Mouse (Mus musculus) embryonic stem cell, embryonic (primary cell): Measurements from ENCODE around the gene Osr1.

ENCODE experiments used
- CTCF ChIA-PET, 4 experiments: fragments of 300-600 bp in 2 of 4; fragments of 350-600 bp in 2 of 4; sonication (Branson Sonifier 250); formaldehyde crosslinking; loops; one replicate each; lab custom pipeline; 2022; ENCODE audit warnings: inconsistent platforms in 2 of 4; lab: Charles Lee
- POLR2A ChIA-PET, 4 experiments: fragments of 300-600 bp in 2 of 4; fragments of 350-600 bp in 2 of 4; sonication (Branson Sonifier 250); formaldehyde crosslinking; loops; one replicate each; lab custom pipeline; 2022; ENCODE audit warnings: antibody characterized with exemption in 4 of 4, inconsistent platforms in 1 of 4; lab: Charles Lee

Gene Osr1

DNA sequence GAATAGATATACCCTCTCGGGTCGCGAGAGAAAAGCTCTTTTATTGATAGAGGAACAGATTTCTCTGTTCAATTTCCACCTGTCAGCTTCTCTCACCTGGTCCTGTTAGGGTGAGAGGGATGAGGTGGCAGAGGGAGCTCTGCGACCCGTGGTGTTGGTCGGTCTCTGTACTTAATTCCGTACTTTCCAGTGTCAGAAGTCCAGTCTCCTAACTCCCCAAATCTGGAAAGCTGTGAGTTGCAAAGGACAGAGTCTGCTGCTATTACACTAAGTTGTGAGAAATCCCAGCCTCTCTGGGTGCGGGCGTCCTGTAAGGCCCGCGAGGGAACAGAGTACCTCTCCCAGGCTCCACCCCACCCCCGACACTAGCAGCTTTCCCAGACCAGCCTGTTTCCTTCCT is 11.6 kb downstream of the Osr1 start:
- ChIA-PET POLR2A (interaction anchor here in 1 of 4 experiments (0.6 to 1.1 kb wide), 2 partner anchors 10 to 16 kb away, joined by 3 read pairs; no protein-coding TSS in a partner anchor), CTCF (interaction anchor here in 3 of 4 experiments (0.9 to 3.9 kb wide), 6 partner anchors 11 to 154 kb away, joined by 3 to 17 read pairs (median 4); partner anchors contain the start of gene Osr1 (in 3 of the 3))

DNA sequence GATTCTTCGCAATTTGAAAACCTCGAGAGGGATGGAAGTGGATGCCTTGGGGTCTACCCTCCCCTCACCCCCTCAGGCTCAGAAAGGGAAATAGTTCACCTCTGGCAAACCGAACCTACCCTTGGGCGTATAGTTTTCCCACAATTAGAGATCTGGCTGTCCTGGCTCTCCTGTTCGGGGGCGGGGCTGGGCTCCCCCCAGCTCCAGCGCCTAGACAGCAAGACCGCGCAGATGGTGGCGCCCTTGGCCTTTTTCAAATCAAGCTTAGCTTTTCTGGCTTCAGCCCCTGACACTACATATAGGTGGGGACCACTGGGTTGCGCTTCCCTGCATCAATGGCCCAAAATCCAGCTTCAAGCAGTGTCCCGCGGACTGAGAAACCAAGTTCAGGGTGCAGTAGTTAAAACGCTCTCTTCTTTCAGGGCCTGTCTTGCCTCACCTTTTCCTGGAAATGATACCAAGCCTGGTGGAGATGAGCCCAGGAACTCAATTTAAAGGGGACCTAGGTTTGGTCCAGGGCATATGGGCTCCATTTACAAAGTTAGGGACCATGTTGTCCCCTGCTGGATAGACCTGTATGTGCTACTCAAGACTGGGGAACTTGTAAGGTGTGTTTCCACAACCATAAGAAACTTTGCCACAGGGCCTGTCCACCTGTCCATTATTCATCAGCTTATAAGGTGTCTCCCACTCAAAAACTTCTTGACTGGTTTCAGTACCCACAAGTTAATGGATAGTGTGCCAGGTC is 12.5 kb downstream of the Osr1 start:
- POLR2A ChIA-PET: interaction anchor here in 2 of 4 experiments (0.6 kb wide), 2 partner anchors 8 to 948 kb away, joined by 3 read pairs; no protein-coding TSS in a partner anchor
- CTCF ChIA-PET: interaction anchor here in 3 of 4 experiments (0.5 to 3.9 kb wide), 6 partner anchors 12 to 534 kb away, joined by 3 to 17 read pairs (median 4); partner anchors contain the start of gene Osr1 (in 3 of the 3)

DNA sequence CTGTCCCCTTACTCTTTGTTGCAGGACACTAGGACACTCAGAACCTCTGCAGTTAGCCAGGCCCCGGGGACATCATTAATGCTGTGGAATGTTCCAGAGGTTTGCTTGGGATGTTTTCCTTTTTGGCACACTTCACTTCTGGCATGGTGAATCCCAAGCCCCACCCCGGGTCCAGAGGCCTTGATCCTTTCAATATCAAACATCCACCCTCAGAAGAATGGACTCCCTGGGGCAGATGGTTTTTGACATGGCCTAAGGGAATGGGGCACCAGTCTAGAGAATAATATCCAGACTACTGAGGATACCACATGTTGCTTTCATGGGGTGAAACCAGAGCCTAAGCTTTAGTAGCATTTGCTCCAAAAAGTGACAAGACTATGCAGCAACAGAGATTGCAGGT is 13.5 kb downstream of the Osr1 start:
- CTCF ChIA-PET: interaction anchor here in 1 of 4 experiments (3.9 kb wide), 1 partner anchor 13 kb away, joined by 17 read pairs; the partner anchor contains the start of gene Osr1

GRCm38 (mm10) chr12:9584366-9585084 is 14.6 kb downstream of the Osr1 start:
- ChIA-PET POLR2A (interaction anchor here in 1 of 4 experiments (1.3 to 1.5 kb wide), 3 partner anchors 10 to 14 kb away, joined by 5 to 7 read pairs (median 7); partner anchors contain the start of gene Osr1), CTCF (interaction anchor here in 3 of 4 experiments (0.6 to 3.9 kb wide), 8 partner anchors 10 to 990 kb away, joined by 3 to 17 read pairs (median 4); partner anchors contain the start of gene Osr1 (in 2 of the 3))

More for the DNA sequence above, 13.5 kb downstream of the Osr1 start:
- POLR2A ChIA-PET: interaction anchor here in 1 of 4 experiments (1.3 kb wide), 1 partner anchor 9 kb away, joined by 7 read pairs; no protein-coding TSS in a partner anchor

- POLR2A ChIA-PET: interaction anchor here in 1 of 4 experiments (1.3 to 1.5 kb wide), 2 partner anchors 10 to 15 kb away, joined by 5 to 7 read pairs; partner anchors contain the start of gene Osr1
- CTCF ChIA-PET: interaction anchor here in 3 of 4 experiments (0.6 to 3.9 kb wide), 7 partner anchors 10 to 989 kb away, joined by 3 to 17 read pairs (median 4); partner anchors contain the start of gene Osr1 (in 2 of the 3)
These were observed 15.2 kb downstream of the Osr1 start for GRCm38 (mm10) chr12:9585085-9585453.

GRCm38 (mm10) chr12:9587732-9588131 is 17.8 kb downstream of the Osr1 start:
- CTCF ChIA-PET: interaction anchor here in 1 of 4 experiments (0.5 kb wide), 1 partner anchor 18 kb away, joined by 5 read pairs; the partner anchor contains the start of gene Osr1
- POLR2A ChIA-PET: no interaction called here

- POLR2A ChIA-PET: no interaction called here
- CTCF ChIA-PET: no interaction called here
These were observed 19.7 kb downstream of the Osr1 start for GRCm38 (mm10) chr12:9589561-9590134.

- ChIA-PET CTCF (no interaction called here), POLR2A (no interaction called here)
These were observed 21.2 kb downstream of the Osr1 start for GRCm38 (mm10) chr12:9591141-9591540.

DNA sequence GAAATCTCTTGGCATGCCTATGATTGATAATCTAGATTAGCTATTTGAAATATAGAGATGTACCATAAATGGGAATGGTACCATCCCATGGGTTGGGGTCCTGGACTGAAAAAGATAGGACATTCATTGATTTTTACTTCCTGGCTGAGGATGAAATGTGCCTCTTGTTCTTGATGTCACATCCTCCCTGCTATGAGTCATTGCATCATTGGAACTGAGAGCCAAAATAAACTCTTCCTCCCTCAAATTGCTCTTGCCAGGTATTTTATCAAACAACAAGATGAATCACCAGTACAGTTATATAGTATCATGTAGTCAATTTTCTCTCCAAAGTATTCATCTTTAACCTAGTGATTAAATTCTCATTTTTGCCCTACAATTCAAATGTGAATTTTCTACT is 28.3 kb downstream of the Osr1 start:
- POLR2A ChIA-PET: no interaction called here
- CTCF ChIA-PET: no interaction called here
